Mouse (Mus musculus) embryonic facial prominence, embryonic 10.5 days (tissue): ENCODE results near the gene 1700024P04Rik. TPM values are rescaled to one million over a fixed set of nuclear protein-coding genes. Genes with fewer than 3 reads are reported as not detected.
"Not testable (repeated sequence)": the region's sequence is repeated elsewhere in the genome, so short reads cannot be mapped to it uniquely, and the experiment has no call there.

Experiments
- DNase-seq: peaks from one replicate; pipeline ENCODE4 v3.0.0-alpha.2; 2017; ENCODE audit warnings: low spot score
- H3K27ac ChIP-seq: fragments of 300-500 bp; sonication (generic); replicated peaks from 2 replicates; pipeline ENCODE4 v1.5.1; 2016; ENCODE audit warnings: mild to moderate bottlenecking
- H3K27me3 ChIP-seq: fragments of 300-500 bp; sonication (generic); replicated peaks from 2 replicates; pipeline ENCODE4 v1.6.1; 2016; ENCODE audit warnings: low read depth, mild to moderate bottlenecking; ENCODE audit not compliant: poor library complexity, severe bottlenecking
- H3K36me3 ChIP-seq: fragments of 300-500 bp; sonication (generic); replicated peaks from 2 replicates; pipeline ENCODE4 v1.6.1; 2016; ENCODE audit warnings: mild to moderate bottlenecking, moderate library complexity
- H3K4me1 ChIP-seq: fragments of 300-500 bp; sonication (generic); 2 replicates; pipeline ENCODE4 v1.6.1; 2016
- H3K4me3 ChIP-seq: fragments of 300-500 bp; sonication (generic); 2 replicates; pipeline ENCODE4 v1.5.1; 2016; ENCODE audit warnings: mild to moderate bottlenecking, moderate library complexity
- H3K9me3 ChIP-seq: fragments of 300-500 bp; sonication (generic); 2 replicates; pipeline ENCODE4 v1.6.1; 2016; ENCODE audit warnings: mild to moderate bottlenecking
- WGBS: fragments of 180-500 bp; shearing (Covaris S2); methylation state at CpG from one replicate; pipeline ENCODE4 v1.1.7; 2016; 5-methylcytosine and 5-hydroxymethylcytosine counted together
- polyA plus RNA-seq: library from polyadenylated mRNA; unstranded; fragments of >200 nt; fragmentation: Nextera tagmentation; extraction: Ambion mirVana; gene quantifications from 2 replicates; pipeline ENCODE4 v1.2.1, GENCODE M21; 2016

Gene 1700024P04Rik
- polyA plus RNA-seq, 1 experiment from 2014 or later, result not detected

GRCm38 (mm10) chr13:99006389-99007099, 22.2 kb upstream of the 1700024P04Rik start:
- H3K27me3 ChIP-seq, result no peaks in the 10 kb centered on the region
- no peak overlapping the region for H3K27ac ChIP-seq
- WGBS, result 92% methylated on average over 17 of the region's 17 CpGs
- peaks cover 14% of the 10 kb centered on the region; the same call in 1 of the 2 replicates for H3K9me3 ChIP-seq
- no peak overlapping the region for H3K4me3 ChIP-seq
- H3K36me3 ChIP-seq, result no peaks in the 10 kb centered on the region
- DNase-seq, result no peak
- H3K4me1 ChIP-seq, result no peaks in the 10 kb centered on the region

- H3K27me3 ChIP-seq, H3K4me1 ChIP-seq, DNase-seq, H3K36me3 ChIP-seq, H3K4me3 ChIP-seq, H3K27ac ChIP-seq: not testable (repeated sequence)
- peaks cover 14% of the 10 kb centered on the region; the same call in 1 of the 2 replicates for H3K9me3 ChIP-seq
- WGBS, result 93% methylated on average over 2 of the region's 2 CpGs
These were observed 17.3 kb upstream of the 1700024P04Rik start for GRCm38 (mm10) chr13:99001652-99002051.

- WGBS, result 67% methylated on average over 5 of the region's 5 CpGs
- Histone ChIP-seq H3K27ac (no peak overlapping the region), H3K36me3 (no peaks in the 10 kb centered on the region)
These were observed 12.7 kb upstream of the 1700024P04Rik start for GRCm38 (mm10) chr13:98997025-98997424.

GRCm38 (mm10) chr13:98977070-98977785, 7.1 kb downstream of the 1700024P04Rik start:
- H3K4me1 ChIP-seq, result no peaks in the 10 kb centered on the region
- 88% methylated on average over 4 of the region's 4 CpGs for WGBS
- H3K27ac ChIP-seq, result no peak overlapping the region
- no peaks in the 10 kb centered on the region for H3K36me3 ChIP-seq
- no peak overlapping the region for H3K4me3 ChIP-seq
- H3K27me3 ChIP-seq, result no peaks in the 10 kb centered on the region
- 0 out of 2 replicates have a peak, but pooled peaks cover 4% of the 10 kb centered on the region for H3K9me3 ChIP-seq
- no peak for DNase-seq

More at GRCm38 (mm10) chr13:98997025-98997424, 12.7 kb upstream of the 1700024P04Rik start:
- Histone ChIP-seq H3K9me3 (0 out of 2 replicates have a peak, but pooled peaks cover 3% of the 10 kb centered on the region), H3K4me3 (no peak overlapping the region), H3K27me3 (peaks cover 9% of the 10 kb centered on the region), H3K4me1 (no peaks in the 10 kb centered on the region)
- no peak for DNase-seq

GRCm38 (mm10) chr13:98976022-98976421, 8.3 kb downstream of the 1700024P04Rik start:
- H3K36me3 ChIP-seq, H3K27me3 ChIP-seq, DNase-seq, H3K4me3 ChIP-seq, H3K27ac ChIP-seq, H3K9me3 ChIP-seq, H3K4me1 ChIP-seq: not testable (repeated sequence)
- 73% methylated on average over 3 of the region's 3 CpGs for whole genome bisulfite sequencing

GRCm38 (mm10) chr13:98972090-98972489, 12.3 kb downstream of the 1700024P04Rik start:
- Histone ChIP-seq H3K27me3 (no peaks in the 10 kb centered on the region), H3K36me3 (no peaks in the 10 kb centered on the region), H3K4me1 (no peaks in the 10 kb centered on the region), H3K27ac (no peak overlapping the region), H3K9me3 (0 out of 2 replicates have a peak, but pooled peaks cover 4% of the 10 kb centered on the region), H3K4me3 (no peak overlapping the region)
- no peak for DNase-seq
- 89% methylated on average over 3 of the region's 3 CpGs for WGBS

GRCm38 (mm10) chr13:98971641-98972040, 12.7 kb downstream of the 1700024P04Rik start:
- H3K27me3 ChIP-seq, result no peaks in the 10 kb centered on the region
- no peak overlapping the region for H3K4me3 ChIP-seq
- WGBS, result 59% methylated on average over 5 of the region's 5 CpGs
- H3K36me3 ChIP-seq, result no peaks in the 10 kb centered on the region
- 0 out of 2 replicates have a peak, but pooled peaks cover 4% of the 10 kb centered on the region for H3K9me3 ChIP-seq
- DNase-seq, result no peak
- H3K27ac ChIP-seq, result no peak overlapping the region
- no peaks in the 10 kb centered on the region for H3K4me1 ChIP-seq

GRCm38 (mm10) chr13:98968517-98968916, 15.8 kb downstream of the 1700024P04Rik start:
- no peaks in the 10 kb centered on the region for H3K4me1 ChIP-seq
- no peaks in the 10 kb centered on the region for H3K36me3 ChIP-seq
- H3K9me3 ChIP-seq, result no peaks in the 10 kb centered on the region
- no peaks in the 10 kb centered on the region for H3K27me3 ChIP-seq
- no peak for DNase-seq
- H3K27ac ChIP-seq, result no peak overlapping the region
- no peak overlapping the region for H3K4me3 ChIP-seq
- WGBS, result 82% methylated on average over 4 of the region's 4 CpGs

GRCm38 (mm10) chr13:98967942-98968341, 16.4 kb downstream of the 1700024P04Rik start:
- Histone ChIP-seq H3K27me3 (no peaks in the 10 kb centered on the region), H3K27ac (no peak overlapping the region), H3K4me1 (no peaks in the 10 kb centered on the region), H3K9me3 (no peaks in the 10 kb centered on the region), H3K36me3 (no peaks in the 10 kb centered on the region), H3K4me3 (no peak overlapping the region)
- 88% methylated on average over 6 of the region's 6 CpGs for WGBS
- DNase-seq, result no peak

- H3K9me3 ChIP-seq, result no peaks in the 10 kb centered on the region
- H3K4me3 ChIP-seq, result no peak overlapping the region
- 87% methylated on average over 5 of the region's 5 CpGs for WGBS
- no peak for DNase-seq
- no peaks in the 10 kb centered on the region for H3K36me3 ChIP-seq
- H3K4me1 ChIP-seq, result no peaks in the 10 kb centered on the region
- H3K27me3 ChIP-seq, result no peaks in the 10 kb centered on the region
- no peak overlapping the region for H3K27ac ChIP-seq
These were observed 17.8 kb downstream of the 1700024P04Rik start for GRCm38 (mm10) chr13:98966583-98966982.

- Histone ChIP-seq H3K4me3 (no peak overlapping the region), H3K9me3 (no peaks in the 10 kb centered on the region), H3K27me3 (no peaks in the 10 kb centered on the region), H3K27ac (no peak overlapping the region), H3K4me1 (no peaks in the 10 kb centered on the region), H3K36me3 (no peaks in the 10 kb centered on the region)
- WGBS, result 92% methylated on average over 1 of the region's 1 CpGs
- DNase-seq, result no peak
These were observed 20.8 kb downstream of the 1700024P04Rik start for GRCm38 (mm10) chr13:98963612-98964011.

- Histone ChIP-seq H3K9me3 (no peaks in the 10 kb centered on the region), H3K36me3 (no peaks in the 10 kb centered on the region), H3K27me3 (no peaks in the 10 kb centered on the region), H3K4me1 (peaks cover 7% of the 10 kb centered on the region; the same call in 1 of the 2 replicates), H3K27ac (no peak overlapping the region), H3K4me3 (no peak overlapping the region)
- no peak for DNase-seq
- WGBS, result 65% methylated on average over 2 of the region's 2 CpGs
These were observed 26.2 kb downstream of the 1700024P04Rik start for GRCm38 (mm10) chr13:98958177-98958576.

- H3K4me1 ChIP-seq, result peaks cover 7% of the 10 kb centered on the region; the same call in 1 of the 2 replicates
- H3K4me3 ChIP-seq, result no peak overlapping the region
- H3K27ac ChIP-seq, result no peak overlapping the region
- 86% methylated on average over 2 of the region's 2 CpGs for WGBS
- DNase-seq, result no peak
- H3K36me3 ChIP-seq, result no peaks in the 10 kb centered on the region
- H3K9me3 ChIP-seq, result no peaks in the 10 kb centered on the region
- H3K27me3 ChIP-seq, result no peaks in the 10 kb centered on the region
These were observed 28.2 kb downstream of the 1700024P04Rik start for GRCm38 (mm10) chr13:98956209-98956608.
